Mouse (Mus musculus) lung, adult 2 months (tissue): ENCODE data around the gene Bysl. TPM values are rescaled to one million over a fixed set of nuclear protein-coding genes. Genes with fewer than 3 reads are reported as not detected.

Experiments
- DNase-seq: peaks from one replicate; pipeline ENCODE4 v3.0.0; 2022
- H3K4me1 ChIP-seq: fragments of 200-500 bp; 2 replicates; pipeline ENCODE4 v1.6.1; 2011; ENCODE audit warnings: low read length; ENCODE audit not compliant: control insufficient read depth, insufficient read depth
- H3K4me3 ChIP-seq: fragments of 200-500 bp; replicated peaks from 2 replicates; pipeline ENCODE3; 2011; ENCODE audit warnings: low read depth, mild to moderate bottlenecking, control low read depth, low read length; ENCODE audit errors: extremely low read depth
- CTCF ChIP-seq: fragments of 200-500 bp; IDR thresholded peaks from 2 replicates; pipeline ENCODE4 v1.5.1; 2011; ENCODE audit warnings: mild to moderate bottlenecking, low read length, control low read depth; ENCODE audit not compliant: insufficient read depth
- POLR2A ChIP-seq: fragments of 200-500 bp; IDR thresholded peaks from 2 replicates; pipeline ENCODE4 v1.6.1; 2011; ENCODE audit warnings: low read depth, mild to moderate bottlenecking, control low read depth, low read length, borderline replicate concordance; ENCODE audit errors: extremely low read depth
- WGBS: fragments of 180-500 bp; shearing (Covaris S2); methylation state at CpG from one replicate; pipeline ENCODE4 v1.1.7; 2018; 5-methylcytosine and 5-hydroxymethylcytosine counted together
- polyA plus RNA-seq: library from polyadenylated mRNA; depleted of rRNA; stranded (reverse); fragments of >200 nt; gene quantifications from 2 replicates; pipeline ENCODE4 v1.2.3, GENCODE M21; 2012

Gene Bysl
- polyA plus RNA-seq, 1 experiment = 9.8 TPM

DNA sequence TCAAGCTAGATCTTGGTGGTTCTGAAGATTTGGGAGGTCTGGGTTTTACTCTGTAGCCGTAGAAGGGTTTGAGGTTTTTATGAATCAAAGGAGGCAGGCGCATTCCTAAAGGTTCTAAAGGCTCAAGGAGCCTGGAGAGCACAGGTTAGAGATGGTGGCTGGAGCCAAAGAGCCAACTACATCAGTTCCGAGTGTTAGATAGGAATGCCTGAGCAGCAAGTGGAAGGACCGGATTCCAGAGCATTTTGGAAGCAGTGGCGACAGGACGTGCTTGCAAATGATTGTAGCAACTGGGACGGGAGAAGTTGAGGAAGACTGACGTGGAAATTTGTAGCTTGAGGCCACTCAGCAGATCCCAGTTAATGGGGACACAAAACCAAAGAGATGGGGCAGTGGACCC, 37.3 kb downstream of the Bysl start:
- Histone ChIP-seq H3K4me1 (no peaks in the 10 kb centered on the region), H3K4me3 (no peak overlapping the region)
- WGBS = 63% methylated on average over 8 of the region's 8 CpGs
- TF ChIP-seq CTCF (no peak), POLR2A (no peak)
- DNase-seq = peak; percentile 55

DNA sequence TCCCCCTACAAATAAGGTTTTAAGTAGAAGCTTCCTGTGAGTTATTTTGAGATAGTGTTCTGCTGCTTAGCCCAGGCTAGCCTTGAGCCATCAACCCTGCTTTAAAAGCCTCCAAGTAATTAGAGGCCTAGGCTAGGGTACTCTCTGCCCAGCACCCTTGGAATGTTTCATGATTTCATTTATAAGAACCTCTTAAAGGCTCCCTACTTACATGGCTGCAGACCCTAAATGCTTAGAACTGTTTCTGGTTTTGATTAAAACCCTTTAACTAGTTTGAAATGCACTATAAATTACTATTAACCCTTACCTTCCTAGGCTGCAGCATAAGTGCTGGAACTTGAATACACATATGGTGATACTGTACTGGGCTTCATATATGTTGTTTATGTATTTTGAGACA, 38.9 kb downstream of the Bysl start:
- no peaks in the 10 kb centered on the region for H3K4me1 ChIP-seq
- no peak for TF ChIP-seq CTCF

DNA sequence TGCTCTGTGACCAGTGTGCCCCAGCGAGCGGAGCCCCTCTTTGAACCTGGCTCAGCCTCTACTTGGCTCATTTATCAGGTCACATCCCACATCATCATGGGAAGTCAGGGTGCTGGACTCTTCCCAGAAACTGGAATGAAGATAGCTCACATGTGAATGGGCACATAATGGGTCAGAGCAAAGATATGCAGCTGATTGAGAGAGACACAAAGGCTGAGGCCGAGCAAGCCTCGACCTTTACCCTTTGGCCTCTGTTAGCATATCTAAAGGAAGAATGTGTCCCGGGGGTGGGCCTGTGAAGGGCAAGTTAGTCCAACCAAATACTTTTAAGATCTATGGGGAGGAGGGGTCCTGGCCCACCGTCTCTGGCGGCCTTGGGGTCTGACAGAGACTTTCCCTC, 39.7 kb downstream of the Bysl start:
- no peak overlapping the region for H3K4me3 ChIP-seq
- no peak for TF ChIP-seq CTCF
- TF ChIP-seq POLR2A = no peak
- DNase-seq = no peak
- WGBS = 58% methylated on average over 7 of the region's 7 CpGs
- 0 out of 2 replicates have a peak, but pooled peaks cover 2% of the 10 kb centered on the region for H3K4me1 ChIP-seq

More for the DNA sequence above, 38.9 kb downstream of the Bysl start:
- H3K4me3 ChIP-seq = no peak overlapping the region
- DNase-seq = no peak

GRCm38 (mm10) chr17:47568951-47569527, 42.3 kb downstream of the Bysl start:
- no peak overlapping the region for H3K4me3 ChIP-seq
- DNase-seq = no peak
- H3K4me1 ChIP-seq = 0 out of 2 replicates have a peak, but pooled peaks cover 2% of the 10 kb centered on the region
- TF ChIP-seq POLR2A = no peak
- no peak for TF ChIP-seq CTCF
- WGBS = 86% methylated on average over 10 of the region's 10 CpGs

DNA sequence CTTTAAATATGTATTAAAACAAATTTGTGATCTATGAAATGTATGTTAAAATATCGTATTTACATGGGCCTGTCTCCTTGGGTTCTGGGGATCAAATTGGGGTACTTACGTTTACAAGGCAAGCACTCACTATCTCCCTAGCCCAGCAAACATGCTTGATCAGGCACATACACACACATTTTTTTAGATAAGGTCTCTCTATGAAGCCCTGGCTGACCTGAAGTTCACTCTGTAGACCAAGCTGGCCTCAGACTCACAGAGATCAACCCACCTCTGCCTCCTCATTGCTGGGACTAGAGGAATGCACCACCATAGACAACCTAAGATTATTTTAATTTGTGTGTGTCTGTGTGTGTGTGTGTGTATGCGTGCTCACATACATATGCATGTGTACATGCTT, 42.9 kb downstream of the Bysl start:
- no peak for DNase-seq
- 95% methylated on average over 3 of the region's 3 CpGs for WGBS
- Histone ChIP-seq H3K4me1 (0 out of 2 replicates have a peak, but pooled peaks cover 2% of the 10 kb centered on the region), H3K4me3 (no peak overlapping the region)
- TF ChIP-seq CTCF (no peak), POLR2A (no peak)

DNA sequence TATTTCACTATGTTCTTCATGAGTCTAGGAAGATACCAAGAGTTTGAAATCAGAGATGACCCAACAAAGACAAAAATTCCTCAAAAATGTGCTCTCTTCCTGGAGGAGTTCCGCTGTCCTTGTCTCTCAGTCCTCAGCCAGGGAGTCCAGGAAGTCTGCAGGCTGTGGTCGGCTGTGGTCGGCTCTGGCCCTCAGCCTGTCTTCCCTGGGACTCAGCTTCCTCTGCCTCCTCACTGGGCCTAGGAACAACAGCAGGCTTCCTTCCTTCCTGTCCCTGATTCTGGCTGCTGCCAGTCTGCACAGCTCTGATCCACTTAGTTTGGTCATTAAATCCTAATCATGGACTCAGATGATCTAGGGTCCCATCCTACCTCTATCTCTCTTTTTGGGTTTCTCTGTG, 44.0 kb downstream of the Bysl start:
- no peak for DNase-seq
- no peak for TF ChIP-seq POLR2A
- no peak for TF ChIP-seq CTCF
- no peak overlapping the region for H3K4me3 ChIP-seq
- 35% methylated on average over 3 of the region's 3 CpGs for WGBS
- H3K4me1 ChIP-seq = 0 out of 2 replicates have a peak, but pooled peaks cover 2% of the 10 kb centered on the region

DNA sequence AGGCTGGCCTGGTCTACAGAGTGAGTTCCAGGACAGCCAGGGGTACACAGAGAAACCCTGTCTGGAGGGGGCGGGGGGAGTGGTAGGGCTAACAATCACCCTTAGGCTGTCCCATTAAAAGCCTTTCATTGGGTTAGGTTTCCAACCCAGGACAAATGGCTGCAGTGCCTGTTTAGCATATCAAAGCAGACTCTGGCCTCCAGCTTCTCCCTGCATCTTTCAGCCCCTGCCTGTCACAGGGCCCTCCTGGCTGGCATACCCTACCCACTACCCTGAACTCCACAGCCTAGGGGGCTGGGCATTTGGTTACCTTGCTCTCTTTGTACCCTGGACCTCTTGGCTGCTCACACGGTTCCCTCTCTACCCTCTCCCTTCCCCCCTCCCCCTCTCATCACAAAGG, 45.2 kb downstream of the Bysl start:
- 0 out of 2 replicates have a peak, but pooled peaks cover 2% of the 10 kb centered on the region for H3K4me1 ChIP-seq

DNA sequence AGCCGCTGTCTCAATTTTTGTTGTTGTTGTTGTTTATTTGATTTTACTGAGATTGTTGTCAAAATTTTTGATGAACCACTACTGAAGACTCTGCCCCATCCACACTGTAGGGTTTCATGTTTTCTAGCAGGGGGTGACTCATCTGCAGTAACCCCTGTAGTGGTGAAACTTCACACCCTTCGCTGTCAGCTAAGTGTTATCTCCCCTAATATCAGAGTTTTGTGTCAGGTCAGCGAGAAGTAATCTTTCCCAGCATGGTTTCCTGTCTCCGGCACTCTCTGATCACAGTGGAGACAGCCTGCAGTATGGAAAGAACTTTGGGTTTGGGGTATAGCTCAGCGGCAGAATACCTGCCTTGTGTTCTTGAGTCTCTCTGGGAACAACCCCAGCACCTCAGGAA, 46.7 kb downstream of the Bysl start:
- Histone ChIP-seq H3K4me1 (peaks cover 6% of the 10 kb centered on the region; the same call in 1 of the 2 replicates), H3K4me3 (no peak overlapping the region)
- 65% methylated on average over 5 of the region's 5 CpGs for WGBS
- no peak for DNase-seq
- TF ChIP-seq CTCF (no peak), POLR2A (no peak)

More for the DNA sequence above, 45.2 kb downstream of the Bysl start:
- H3K4me3 ChIP-seq = no peak overlapping the region
- 72% methylated on average over 2 of the region's 2 CpGs for WGBS
- no peak for DNase-seq
- TF ChIP-seq POLR2A (no peak), CTCF (no peak)

GRCm38 (mm10) chr17:47562875-47563274, 48.4 kb downstream of the Bysl start:
- 71% methylated on average over 6 of the region's 6 CpGs for WGBS
- no peak for TF ChIP-seq CTCF
- TF ChIP-seq POLR2A = no peak
- Histone ChIP-seq H3K4me3 (no peak overlapping the region), H3K4me1 (peaks cover 7% of the 10 kb centered on the region; the same call in 1 of the 2 replicates)
- no peak for DNase-seq

DNA sequence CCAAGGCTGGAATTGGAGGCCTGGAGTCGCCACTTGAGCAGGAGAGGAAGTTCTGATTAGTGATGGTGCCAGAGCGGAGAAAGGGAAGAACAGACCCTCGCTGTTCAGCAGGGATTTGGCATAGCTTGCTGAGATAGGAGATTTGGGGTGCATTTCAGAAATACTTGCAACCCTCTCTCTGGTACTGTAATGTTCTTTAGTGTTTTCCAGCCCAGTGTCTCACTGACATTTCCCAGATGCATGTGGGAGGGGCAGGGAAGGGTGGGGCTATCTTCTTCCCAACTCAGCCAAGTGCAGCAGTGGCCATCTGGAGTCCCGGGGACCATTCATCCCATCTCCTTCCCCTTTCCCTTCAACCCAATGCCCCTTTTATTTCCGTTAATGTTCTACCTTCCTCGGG, 51.6 kb downstream of the Bysl start:
- no peak for DNase-seq
- Histone ChIP-seq H3K4me1 (peaks cover 5% of the 10 kb centered on the region; the same call in 1 of the 2 replicates), H3K4me3 (no peak overlapping the region)
- WGBS = 56% methylated on average over 6 of the region's 6 CpGs
- TF ChIP-seq POLR2A = no peak
- no peak for TF ChIP-seq CTCF

DNA sequence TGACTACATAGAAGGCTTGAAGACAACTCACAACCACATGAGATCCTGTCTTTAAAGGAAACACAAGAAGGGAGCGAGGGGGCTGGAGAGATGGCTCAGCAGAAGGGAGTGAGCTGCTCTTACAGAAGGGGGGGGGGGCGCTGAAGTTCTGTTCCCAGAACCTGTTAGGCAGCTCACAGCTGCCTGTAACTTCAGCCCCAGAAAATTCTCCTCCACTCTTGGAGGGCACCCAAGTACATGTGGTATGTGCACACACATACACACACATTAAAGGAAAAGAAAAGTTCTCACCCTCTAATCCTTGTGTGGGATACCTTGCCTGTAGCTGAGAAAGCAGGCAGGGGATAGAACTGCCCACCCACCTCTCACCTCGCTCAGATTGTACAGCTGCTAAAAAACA, 54.1 kb downstream of the Bysl start:
- 55% methylated on average over 3 of the region's 3 CpGs for WGBS
- DNase-seq = no peak

More for the DNA sequence above, 54.1 kb downstream of the Bysl start:
- TF ChIP-seq POLR2A = no peak
- TF ChIP-seq CTCF = no peak
- Histone ChIP-seq H3K4me3 (no peak overlapping the region), H3K4me1 (peaks cover 5% of the 10 kb centered on the region; the same call in 1 of the 2 replicates)
